Mouse (Mus musculus) stomach, embryonic 14.5 days (tissue): Measurements from ENCODE around the gene Amn. TPM values are rescaled to one million over a fixed set of nuclear protein-coding genes. Genes with fewer than 3 reads are reported as not detected.
A peak's percentile ranks its signal among the peaks of the same experiment; 100 is the strongest.

Source experiments
- ATAC-seq: fragments of 200-750 bp; cut with Nextera tagmentation; 2 replicates; pipeline ENCODE4 v1.8.0; 2017; ENCODE audit warnings: low read depth, moderate TSS enrichment; ENCODE audit not compliant: insufficient number of reproducible peaks, insufficient read depth, low FRiP score
- H3K27ac ChIP-seq: fragments of 300-500 bp; sonication (generic); 2 replicates; pipeline ENCODE4 v1.5.1; 2014; ENCODE audit warnings: mild to moderate bottlenecking, low read length, moderate library complexity, mixed read lengths
- H3K27me3 ChIP-seq: fragments of 300-500 bp; sonication (generic); 2 replicates; pipeline ENCODE4 v1.6.1; 2014; ENCODE audit warnings: low read length, control low read depth, mixed read lengths; ENCODE audit not compliant: control insufficient read depth, insufficient read depth
- H3K36me3 ChIP-seq: fragments of 300-500 bp; sonication (generic); 2 replicates; pipeline ENCODE4 v1.6.1; 2014; ENCODE audit warnings: mild to moderate bottlenecking, control low read depth, low read length, moderate library complexity, mixed read lengths; ENCODE audit not compliant: control insufficient read depth, insufficient read depth
- H3K4me1 ChIP-seq: fragments of 300-500 bp; sonication (generic); 2 replicates; pipeline ENCODE4 v1.6.1; 2014; ENCODE audit warnings: low read length, control low read depth, mixed read lengths; ENCODE audit not compliant: control insufficient read depth, insufficient read depth
- H3K4me2 ChIP-seq: fragments of 300-500 bp; sonication (generic); replicated peaks from 2 replicates; pipeline ENCODE4 v1.6.1; 2014; ENCODE audit warnings: low read depth, low read length, control low read depth
- H3K4me3 ChIP-seq: fragments of 300-500 bp; sonication (generic); 2 replicates; pipeline ENCODE4 v1.5.1; 2014; ENCODE audit warnings: low read depth, low read length, control low read depth
- H3K9ac ChIP-seq: fragments of 300-500 bp; sonication (generic); replicated peaks from 2 replicates; pipeline ENCODE4 v1.6.1; 2014; ENCODE audit warnings: low read depth, mild to moderate bottlenecking, control low read depth, low read length, moderate library complexity, mixed read lengths
- H3K9me3 ChIP-seq: fragments of 300-500 bp; sonication (generic); 2 replicates; pipeline ENCODE4 v1.6.1; 2016; ENCODE audit warnings: low read depth, low read length, control low read depth; ENCODE audit not compliant: control insufficient read depth
- WGBS: fragments of 180-500 bp; shearing (Covaris S2); extraction: QIAGEN DNeasy Blood & Tissue Kit; methylation state at CpG from one replicate; pipeline ENCODE4 v1.1.7; 2014; 5-methylcytosine and 5-hydroxymethylcytosine counted together
- polyA plus RNA-seq: library from polyadenylated mRNA; unstranded; fragments of >200 nt; fragmentation: Nextera tagmentation; extraction: Ambion mirVana; gene quantifications from 2 replicates; pipeline ENCODE4 v1.2.1, GENCODE M21; 2014

The Amn gene
- polyA plus RNA-seq, 1 experiment from 2014 or later: not detected

- no peak overlapping the region for H3K4me2 ChIP-seq
- H3K9me3 ChIP-seq: no peaks in the 10 kb centered on the region
- peaks cover 3% of the 10 kb centered on the region for H3K36me3 ChIP-seq
- no peak overlapping the region for H3K9ac ChIP-seq
- ATAC-seq: no peak
- no peaks in the 10 kb centered on the region for H3K27me3 ChIP-seq
- H3K27ac ChIP-seq: peak overlapping the region; percentile 77; the same call in 1 of the 2 replicates
- 94% methylated on average over 16 of the region's 16 CpGs for WGBS
- no peaks in the 10 kb centered on the region; the same call in 1 of the 2 replicates for H3K4me1 ChIP-seq
- H3K4me3 ChIP-seq: no peak overlapping the region
These were observed 33.2 kb upstream of the Amn start for GRCm38 (mm10) chr12:111237611-111238188.

- no peaks in the 10 kb centered on the region for H3K27me3 ChIP-seq
- WGBS: 89% methylated on average over 5 of the region's 5 CpGs
- no peaks in the 10 kb centered on the region for H3K9me3 ChIP-seq
- H3K4me2 ChIP-seq: no peak overlapping the region
- no peak overlapping the region for H3K4me3 ChIP-seq
- no peak for ATAC-seq
- no peak overlapping the region for H3K9ac ChIP-seq
- peak overlapping the region; percentile 77 for H3K27ac ChIP-seq
- peaks cover 7% of the 10 kb centered on the region for H3K36me3 ChIP-seq
- H3K4me1 ChIP-seq: no peaks in the 10 kb centered on the region; the same call in 1 of the 2 replicates
These were observed 32.5 kb upstream of the Amn start for GRCm38 (mm10) chr12:111238345-111238744.

GRCm38 (mm10) chr12:111238778-111239177 lies 32.1 kb upstream of the Amn start:
- peak overlapping the region; percentile 77; the same call in 1 of the 2 replicates for H3K27ac ChIP-seq
- H3K36me3 ChIP-seq: peaks cover 9% of the 10 kb centered on the region
- H3K9ac ChIP-seq: no peak overlapping the region
- H3K4me3 ChIP-seq: no peak overlapping the region
- ATAC-seq: peak; percentile 51; the same call in 1 of the 2 replicates
- no peaks in the 10 kb centered on the region for H3K9me3 ChIP-seq
- no peak overlapping the region for H3K4me2 ChIP-seq
- no peaks in the 10 kb centered on the region for H3K27me3 ChIP-seq
- no peaks in the 10 kb centered on the region; the same call in 1 of the 2 replicates for H3K4me1 ChIP-seq
- WGBS: 52% methylated on average over 4 of the region's 4 CpGs

GRCm38 (mm10) chr12:111239930-111240329 lies 31.0 kb upstream of the Amn start:
- Histone ChIP-seq H3K4me1 (no peaks in the 10 kb centered on the region), H3K9ac (no peak overlapping the region), H3K4me2 (no peak overlapping the region), H3K27ac (no peak overlapping the region), H3K4me3 (no peak overlapping the region), H3K9me3 (no peaks in the 10 kb centered on the region), H3K36me3 (peaks cover 9% of the 10 kb centered on the region), H3K27me3 (no peaks in the 10 kb centered on the region)
- WGBS: 83% methylated on average over 10 of the region's 10 CpGs
- ATAC-seq: no peak

GRCm38 (mm10) chr12:111241916-111242315 lies 29.0 kb upstream of the Amn start:
- Histone ChIP-seq H3K9me3 (no peaks in the 10 kb centered on the region), H3K4me3 (no peak overlapping the region), H3K4me1 (no peaks in the 10 kb centered on the region), H3K9ac (no peak overlapping the region), H3K27me3 (no peaks in the 10 kb centered on the region), H3K36me3 (peaks cover 12% of the 10 kb centered on the region), H3K4me2 (no peak overlapping the region), H3K27ac (no peak overlapping the region)
- 95% methylated on average over 6 of the region's 6 CpGs for WGBS
- ATAC-seq: no peak

GRCm38 (mm10) chr12:111242346-111242745 lies 28.5 kb upstream of the Amn start:
- Histone ChIP-seq H3K9me3 (no peaks in the 10 kb centered on the region), H3K36me3 (peaks cover 12% of the 10 kb centered on the region)
- WGBS: 95% methylated on average over 5 of the region's 5 CpGs

GRCm38 (mm10) chr12:111243733-111244132 lies 27.2 kb upstream of the Amn start:
- Histone ChIP-seq H3K4me1 (no peaks in the 10 kb centered on the region), H3K27ac (no peak overlapping the region), H3K36me3 (peaks cover 12% of the 10 kb centered on the region), H3K27me3 (no peaks in the 10 kb centered on the region), H3K9me3 (no peaks in the 10 kb centered on the region), H3K4me2 (no peak overlapping the region), H3K4me3 (no peak overlapping the region), H3K9ac (no peak overlapping the region)
- ATAC-seq: no peak
- 82% methylated on average over 12 of the region's 12 CpGs for WGBS

More at GRCm38 (mm10) chr12:111242346-111242745, 28.5 kb upstream of the Amn start:
- H3K27me3 ChIP-seq: no peaks in the 10 kb centered on the region
- no peak overlapping the region for H3K4me2 ChIP-seq
- H3K27ac ChIP-seq: no peak overlapping the region
- no peak for ATAC-seq
- no peak overlapping the region for H3K9ac ChIP-seq
- no peaks in the 10 kb centered on the region for H3K4me1 ChIP-seq
- no peak overlapping the region for H3K4me3 ChIP-seq

GRCm38 (mm10) chr12:111245070-111245469 lies 25.8 kb upstream of the Amn start:
- no peak overlapping the region for H3K27ac ChIP-seq
- WGBS: 78% methylated on average over 6 of the region's 6 CpGs
- H3K4me2 ChIP-seq: no peak overlapping the region
- H3K36me3 ChIP-seq: peaks cover 12% of the 10 kb centered on the region
- ATAC-seq: no peak
- H3K4me1 ChIP-seq: no peaks in the 10 kb centered on the region
- no peak overlapping the region for H3K9ac ChIP-seq
- H3K27me3 ChIP-seq: no peaks in the 10 kb centered on the region
- H3K4me3 ChIP-seq: no peak overlapping the region
- H3K9me3 ChIP-seq: no peaks in the 10 kb centered on the region
